Mouse (Mus musculus) liver, adult 2 months (tissue): ENCODE results near the gene Cmip. TPM values are rescaled to one million over a fixed set of nuclear protein-coding genes. Genes with fewer than 3 reads are reported as not detected.
A peak's percentile ranks its signal among the peaks of the same experiment; 100 is the strongest.

Experiments used
- DNase-seq: peaks from one replicate; pipeline ENCODE4 v3.0.0-alpha.2; 2011; ENCODE audit warnings: low read depth, low spot score; ENCODE audit errors: extremely low read depth
- H3K27ac ChIP-seq: fragments of 200-500 bp; replicated peaks from 2 replicates; pipeline ENCODE4 v1.5.1; 2012; ENCODE audit warnings: low read depth, mild to moderate bottlenecking, control low read depth, inconsistent platforms, low read length; ENCODE audit not compliant: insufficient read depth
- H3K27me3 ChIP-seq: fragments of 200-500 bp; 2 replicates; pipeline ENCODE4 v1.6.1; 2012; ENCODE audit warnings: mild to moderate bottlenecking, moderate library complexity, low read length, inconsistent platforms; ENCODE audit not compliant: control insufficient read depth, insufficient read depth
- H3K36me3 ChIP-seq: fragments of 200-500 bp; 2 replicates; pipeline ENCODE4 v1.6.1; 2012; ENCODE audit warnings: low read length, inconsistent platforms; ENCODE audit not compliant: control insufficient read depth, insufficient read depth
- H3K4me1 ChIP-seq: fragments of 200-500 bp; 2 replicates; pipeline ENCODE4 v1.6.1; 2011; ENCODE audit warnings: low read length; ENCODE audit not compliant: control insufficient read depth, insufficient read depth
- H3K4me3 ChIP-seq: fragments of 200-500 bp; 2 replicates; pipeline ENCODE4 v1.5.1; 2011; ENCODE audit warnings: low read depth, mild to moderate bottlenecking, control low read depth, low read length, moderate library complexity; ENCODE audit not compliant: insufficient read depth
- H3K79me2 ChIP-seq: fragments of 200-500 bp; 2 replicates; pipeline ENCODE4 v1.6.1; 2012; ENCODE audit warnings: inconsistent platforms, mild to moderate bottlenecking, low read length, moderate library complexity; ENCODE audit not compliant: control insufficient read depth, insufficient read depth
- H3K9ac ChIP-seq: fragments of 200-500 bp; 2 replicates; pipeline ENCODE4 v1.6.1; 2012; ENCODE audit warnings: low read depth, mild to moderate bottlenecking, control low read depth, inconsistent platforms, low read length
- CTCF ChIP-seq: fragments of 200-500 bp; IDR thresholded peaks from 2 replicates; pipeline ENCODE4 v1.5.1; 2011; ENCODE audit warnings: low read depth, low read length, control low read depth
- POLR2A ChIP-seq: fragments of 200-500 bp; IDR thresholded peaks from 2 replicates; pipeline ENCODE4 v1.6.1; 2011; ENCODE audit warnings: low read length, control low read depth; ENCODE audit not compliant: insufficient read depth; ENCODE audit errors: extremely low read depth
- WGBS: fragments of 180-500 bp; shearing (Covaris S2); methylation state at CpG from one replicate; pipeline ENCODE4 v1.1.7; 2018; 5-methylcytosine and 5-hydroxymethylcytosine counted together
- polyA plus RNA-seq: library from polyadenylated mRNA; depleted of rRNA; stranded (reverse); fragments of >200 nt; gene quantifications from 2 replicates; pipeline ENCODE4 v1.2.3, GENCODE M21; 2012
- total RNA-seq: library from RNA; depleted of rRNA; stranded (reverse); fragments of >200 nt; gene quantifications from 2 replicates; pipeline ENCODE4 v1.2.3, GENCODE M21; 2014

Gene Cmip
- total and polyA plus RNA-seq, 2 experiments: 8.8 to 21.0 TPM

DNA sequence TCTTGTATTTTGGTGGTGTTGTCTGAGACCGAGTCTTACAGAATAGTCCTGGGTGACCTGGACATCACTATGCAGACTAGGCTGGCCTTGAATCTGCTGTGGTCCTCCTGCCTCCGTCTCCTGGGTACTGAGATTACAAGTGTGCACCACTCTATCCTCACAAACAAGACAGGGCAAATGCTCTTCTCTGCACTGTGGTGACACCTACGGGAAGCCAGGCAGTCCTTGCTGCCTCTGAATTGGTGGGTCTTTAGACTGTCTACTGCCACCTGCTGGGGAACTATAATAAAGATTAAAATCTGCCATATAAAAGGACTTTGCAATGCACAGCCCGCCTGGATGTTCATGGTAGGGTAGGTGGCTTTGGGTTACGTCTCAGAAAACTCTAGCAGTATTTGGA, 208.4 kb downstream of the Cmip start:
- Histone ChIP-seq H3K27ac (no peak overlapping the region), H3K4me3 (no peak overlapping the region), H3K27me3 (peaks cover 3% of the 10 kb centered on the region; the same call in 1 of the 2 replicates), H3K36me3 (no peaks in the 10 kb centered on the region), H3K4me1 (no peaks in the 10 kb centered on the region), H3K79me2 (no peaks in the 10 kb centered on the region), H3K9ac (no peak overlapping the region)
- TF ChIP-seq POLR2A (no peak), CTCF (peak; percentile 74)
- WGBS: 22% methylated on average over 5 of the region's 5 CpGs
- peak; percentile 75 for DNase-seq

DNA sequence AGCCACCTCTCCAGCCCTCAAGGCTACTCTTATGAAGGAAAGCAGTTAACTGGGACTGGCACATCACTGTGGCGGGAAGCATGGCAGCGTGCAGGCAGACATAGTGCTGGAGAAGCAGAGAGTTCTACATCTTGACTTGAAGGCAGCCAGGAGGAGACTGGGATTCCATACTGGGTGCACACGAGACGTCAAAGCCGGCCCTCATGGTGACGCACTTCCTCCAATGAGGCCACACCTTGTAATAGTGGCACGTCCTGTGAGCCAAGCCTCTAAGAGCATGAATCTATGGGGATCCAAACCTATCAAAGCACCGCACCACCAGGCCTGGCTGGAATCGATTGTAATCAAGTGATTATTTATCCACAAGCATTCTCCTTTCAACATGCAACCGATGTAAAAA, 210.6 kb downstream of the Cmip start:
- H3K9ac ChIP-seq: no peak overlapping the region
- no peak for DNase-seq
- H3K4me3 ChIP-seq: no peak overlapping the region
- no peaks in the 10 kb centered on the region for H3K36me3 ChIP-seq
- H3K79me2 ChIP-seq: no peaks in the 10 kb centered on the region
- 84% methylated on average over 10 of the region's 10 CpGs for WGBS
- peaks cover 6% of the 10 kb centered on the region; the same call in 1 of the 2 replicates for H3K27me3 ChIP-seq
- no peaks in the 10 kb centered on the region for H3K4me1 ChIP-seq
- no peak overlapping the region for H3K27ac ChIP-seq
- TF ChIP-seq CTCF: no peak
- TF ChIP-seq POLR2A: no peak

DNA sequence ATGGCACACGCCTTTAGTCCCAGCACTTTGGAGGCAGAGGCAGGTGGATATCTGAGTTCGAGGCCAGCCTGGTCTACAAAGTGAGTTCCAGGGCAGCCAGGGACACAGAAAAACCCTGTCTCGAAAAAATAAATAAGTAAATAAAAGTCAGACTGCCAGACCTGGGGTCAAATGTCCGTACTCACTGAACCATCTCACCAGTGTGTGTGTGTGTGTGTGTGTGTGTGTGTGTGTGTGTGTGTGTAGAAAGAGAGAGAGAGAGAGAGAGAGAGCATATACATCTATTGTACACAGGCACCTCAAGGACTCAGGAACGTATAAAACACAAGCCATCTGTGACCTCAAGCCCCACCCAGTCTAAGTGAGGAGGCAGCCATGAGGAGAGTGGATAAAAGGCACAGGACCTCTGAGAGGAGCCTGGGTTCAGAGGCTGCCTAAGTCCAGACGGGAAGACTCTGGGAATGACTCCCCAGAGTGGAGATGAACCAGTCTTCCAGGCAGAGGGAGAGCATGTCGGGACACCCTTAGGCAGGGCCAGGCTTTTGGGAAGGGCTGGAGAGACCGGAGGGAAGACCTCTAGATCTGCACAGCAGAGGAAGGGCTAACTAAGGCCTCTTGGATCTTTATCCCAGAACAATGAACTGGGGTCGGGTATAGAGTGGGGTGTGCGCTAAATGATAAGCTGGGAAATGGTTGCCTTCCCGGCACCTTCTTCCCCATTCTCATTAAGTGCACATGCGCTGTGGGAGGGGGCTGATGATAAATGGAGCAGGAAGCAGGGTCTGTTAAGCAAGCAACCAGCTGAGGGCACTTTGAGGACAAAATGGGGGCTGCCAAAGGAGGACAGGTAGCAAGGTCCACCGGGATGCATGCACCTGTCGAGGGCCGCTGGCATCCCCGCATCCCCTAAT, 212.8 kb downstream of the Cmip start:
- no peak overlapping the region for H3K4me3 ChIP-seq
- WGBS: 43% methylated on average over 16 of the region's 16 CpGs
- no peaks in the 10 kb centered on the region for H3K4me1 ChIP-seq
- H3K9ac ChIP-seq: no peak overlapping the region
- peak; percentile 28 for DNase-seq
- no peaks in the 10 kb centered on the region for H3K36me3 ChIP-seq
- TF ChIP-seq CTCF: no peak
- no peak for TF ChIP-seq POLR2A
- no peaks in the 10 kb centered on the region for H3K79me2 ChIP-seq
- H3K27ac ChIP-seq: no peak overlapping the region
- H3K27me3 ChIP-seq: peaks cover 6% of the 10 kb centered on the region; the same call in 1 of the 2 replicates

DNA sequence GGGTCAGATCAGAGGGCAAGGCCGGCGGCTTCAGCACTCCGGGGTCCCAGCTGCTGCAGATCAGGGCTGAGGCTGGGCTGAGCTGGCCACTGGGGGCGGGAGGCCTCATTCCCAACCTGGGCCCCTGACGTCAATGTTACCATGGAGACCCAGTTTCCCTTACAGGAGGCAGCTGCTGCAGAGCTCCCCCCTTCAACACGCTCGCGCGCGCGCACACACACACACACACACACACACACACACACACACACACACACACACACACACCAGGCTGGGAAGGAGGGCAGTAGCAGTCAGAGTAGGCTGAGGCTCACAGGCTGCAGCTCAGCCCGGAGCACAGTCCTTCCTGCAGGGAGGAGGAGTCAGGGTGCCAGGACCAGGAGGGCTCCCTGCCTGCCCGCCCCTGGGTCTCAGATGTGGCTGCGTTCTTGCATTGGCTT, 213.5 kb downstream of the Cmip start:
- 14% methylated on average over 9 of the region's 14 CpGs for WGBS
- Histone ChIP-seq H3K36me3 (no peaks in the 10 kb centered on the region), H3K9ac (no peak overlapping the region), H3K4me1 (no peaks in the 10 kb centered on the region), H3K79me2 (no peaks in the 10 kb centered on the region), H3K27ac (no peak overlapping the region), H3K4me3 (no peak overlapping the region), H3K27me3 (peaks cover 6% of the 10 kb centered on the region; the same call in 1 of the 2 replicates)
- TF ChIP-seq POLR2A (no peak), CTCF (no peak)
- DNase-seq: no peak

DNA sequence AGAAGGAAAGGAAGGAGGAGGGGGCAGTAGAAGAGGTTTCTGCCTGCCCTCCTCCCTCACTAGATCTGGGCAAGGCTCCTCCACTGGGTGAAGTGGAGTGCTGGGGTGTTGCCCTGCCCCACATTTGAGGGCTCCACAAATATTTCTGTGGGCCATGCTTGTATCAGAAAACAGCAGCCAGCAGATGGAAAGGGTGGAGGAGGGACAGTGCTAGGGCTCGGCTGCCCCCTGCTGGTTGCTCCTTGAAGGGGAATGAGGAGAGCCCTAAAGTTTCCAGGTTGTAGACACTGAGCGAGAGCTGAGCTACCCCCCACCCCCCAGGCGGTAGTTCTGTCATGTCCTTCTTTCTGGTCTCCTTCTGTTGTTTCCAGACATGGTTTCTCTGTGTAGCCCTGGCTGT, 214.3 kb downstream of the Cmip start:
- DNase-seq: no peak
- no peaks in the 10 kb centered on the region for H3K79me2 ChIP-seq
- H3K36me3 ChIP-seq: no peaks in the 10 kb centered on the region
- TF ChIP-seq CTCF: peak; percentile 83
- TF ChIP-seq POLR2A: no peak
- 24% methylated on average over 3 of the region's 3 CpGs for WGBS
- H3K4me3 ChIP-seq: no peak overlapping the region
- peaks cover 6% of the 10 kb centered on the region; the same call in 1 of the 2 replicates for H3K27me3 ChIP-seq
- H3K27ac ChIP-seq: no peak overlapping the region
- H3K9ac ChIP-seq: no peak overlapping the region
- H3K4me1 ChIP-seq: no peaks in the 10 kb centered on the region

DNA sequence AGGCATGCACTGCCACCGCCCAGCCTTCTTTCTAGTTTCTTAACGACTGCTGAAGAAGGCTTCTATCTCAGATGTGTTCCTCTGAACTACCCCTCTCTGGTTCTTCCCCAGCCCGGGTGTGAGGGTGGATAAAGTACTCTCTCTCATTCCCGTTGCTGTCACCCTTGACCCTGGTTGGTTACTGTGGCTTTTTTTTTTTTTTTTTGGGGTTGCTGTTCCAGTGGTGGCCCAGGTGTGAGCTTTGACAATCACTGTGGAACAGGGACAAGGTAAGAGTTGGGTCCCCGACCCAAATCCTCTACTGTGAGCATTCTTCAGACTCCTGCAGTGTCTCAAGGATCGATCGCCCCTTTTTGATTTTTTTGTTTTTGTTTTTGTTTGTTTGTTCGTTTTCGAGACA, 214.8 kb downstream of the Cmip start:
- no peaks in the 10 kb centered on the region for H3K36me3 ChIP-seq
- TF ChIP-seq POLR2A: no peak
- no peak for TF ChIP-seq CTCF
- no peaks in the 10 kb centered on the region for H3K79me2 ChIP-seq
- WGBS: 67% methylated on average over 9 of the region's 9 CpGs
- DNase-seq: no peak
- no peak overlapping the region for H3K9ac ChIP-seq
- H3K4me1 ChIP-seq: no peaks in the 10 kb centered on the region
- H3K27me3 ChIP-seq: peaks cover 6% of the 10 kb centered on the region; the same call in 1 of the 2 replicates
- no peak overlapping the region for H3K4me3 ChIP-seq
- H3K27ac ChIP-seq: no peak overlapping the region
